Mouse (Mus musculus) naive thymus-derived CD4-positive, alpha-beta T cell, adult 2 months (primary cell): ENCODE results near the gene Wnt4.

Experiments used
- DNase-seq: peaks from one replicate; pipeline ENCODE4 v3.0.0-alpha.2; 2011; ENCODE audit warnings: low read depth

The Wnt4 gene

DNA sequence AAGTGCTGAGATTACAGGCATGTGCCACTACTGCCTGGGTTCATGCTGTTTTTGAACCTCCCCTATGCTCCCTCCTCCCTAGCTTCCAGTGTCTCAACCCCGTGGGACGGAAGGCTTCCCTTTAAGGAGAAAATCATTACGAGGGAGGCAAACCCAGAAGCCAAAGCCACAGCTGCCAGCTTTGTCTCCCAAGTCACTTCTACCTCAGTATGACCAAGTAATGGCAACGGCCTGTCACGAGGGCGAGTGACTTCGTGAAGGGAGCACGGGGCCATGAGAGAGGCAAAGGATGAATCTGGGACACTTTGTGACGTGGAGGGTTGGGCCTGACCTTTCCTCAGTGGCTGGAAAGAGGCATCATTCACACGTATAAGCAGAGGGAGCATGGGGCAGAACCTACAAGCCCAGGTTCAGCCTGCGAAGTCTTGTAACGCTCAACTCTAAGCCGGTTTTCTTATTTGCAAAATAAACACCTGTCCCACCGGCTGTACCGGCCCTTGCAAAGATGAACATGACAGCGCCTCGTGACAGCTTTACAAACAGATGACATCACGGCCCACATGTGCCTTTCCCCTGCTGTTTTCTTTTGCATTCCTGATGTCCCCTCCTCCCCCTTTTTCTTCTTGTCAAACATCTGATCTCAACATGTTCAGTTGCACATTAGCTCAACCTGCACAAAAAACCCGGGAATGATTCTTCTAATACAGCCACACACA lies 29.9 kb downstream of the Wnt4 start:
- DNase-seq = no peak

DNA sequence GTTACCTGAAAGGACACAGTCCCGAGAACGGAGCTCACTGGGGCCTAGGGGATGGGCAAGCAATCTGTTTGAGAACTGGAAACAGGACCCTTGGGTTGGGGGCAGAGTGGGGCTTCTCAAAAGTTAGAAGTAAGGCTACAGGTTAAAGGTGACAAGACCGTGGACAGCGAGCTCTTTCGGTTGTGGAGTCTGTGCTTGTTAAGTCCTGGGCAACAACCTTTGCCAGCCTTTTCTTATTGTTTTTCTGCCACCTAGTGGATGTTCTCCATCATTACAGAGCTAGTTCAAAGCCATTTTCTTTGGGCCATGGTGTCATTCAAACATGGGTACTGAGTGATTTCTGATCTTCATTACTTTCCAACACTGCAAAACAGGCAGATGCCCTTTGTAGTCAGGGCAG lies 31.1 kb downstream of the Wnt4 start:
- DNase-seq = peak; percentile 70

- DNase-seq = peak; percentile 65
Observed at GRCm38 (mm10) chr4:137313511-137313910, 36.2 kb downstream of the Wnt4 start.

GRCm38 (mm10) chr4:137314561-137314960 lies 37.3 kb downstream of the Wnt4 start:
- no peak for DNase-seq

DNA sequence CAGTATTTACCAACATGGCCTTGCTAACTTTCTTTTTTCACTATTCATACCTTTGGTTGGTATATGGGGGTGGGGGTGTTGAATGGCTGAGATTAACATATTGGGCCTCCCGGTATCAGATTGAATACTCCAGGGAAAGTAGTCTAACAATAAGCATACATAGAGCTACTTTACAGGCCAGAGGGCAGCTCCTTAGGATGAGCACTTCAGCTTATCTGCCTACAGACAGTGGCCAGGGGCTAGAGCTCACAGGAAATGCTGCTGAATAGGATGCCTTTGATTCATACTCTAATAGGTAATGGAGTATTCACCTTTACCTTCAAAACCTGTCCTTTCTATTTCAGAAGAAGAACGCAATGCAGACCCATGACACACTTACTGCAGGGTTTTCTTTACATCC lies 37.8 kb downstream of the Wnt4 start:
- no peak for DNase-seq

DNA sequence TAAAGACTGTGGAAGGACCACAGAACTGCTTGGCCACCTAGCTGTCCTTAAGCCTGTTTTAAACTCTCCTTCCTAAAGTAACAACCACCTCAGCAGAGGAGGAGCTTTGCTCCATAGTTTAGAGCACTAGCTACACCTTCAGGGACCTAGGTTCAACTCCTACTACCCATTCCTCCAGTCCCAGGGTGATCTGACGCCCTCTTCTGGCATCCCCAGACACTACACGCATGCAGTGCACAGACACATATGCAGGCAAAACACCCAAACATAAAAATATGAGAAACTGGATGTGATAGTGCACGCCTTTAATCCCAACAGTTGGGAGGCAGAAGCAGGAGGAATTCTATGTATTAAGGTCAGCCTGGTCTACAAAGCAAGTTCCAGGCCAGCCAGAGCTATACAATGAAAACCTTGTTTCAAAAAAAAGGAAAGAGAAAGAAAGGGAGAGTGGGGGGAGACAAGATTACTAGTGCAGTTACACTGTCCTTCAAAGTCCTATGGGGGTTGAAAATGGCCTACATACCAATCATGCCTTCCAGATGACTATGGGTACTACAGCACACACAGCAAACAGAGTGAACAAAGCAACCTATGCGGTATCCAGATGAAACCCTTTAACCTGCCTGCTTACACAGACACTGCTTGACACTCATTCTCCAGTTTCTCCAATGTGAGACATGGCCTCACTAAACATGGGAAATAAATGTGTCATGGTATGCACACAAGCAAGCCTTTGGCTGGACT lies 38.9 kb downstream of the Wnt4 start:
- no peak for DNase-seq

DNA sequence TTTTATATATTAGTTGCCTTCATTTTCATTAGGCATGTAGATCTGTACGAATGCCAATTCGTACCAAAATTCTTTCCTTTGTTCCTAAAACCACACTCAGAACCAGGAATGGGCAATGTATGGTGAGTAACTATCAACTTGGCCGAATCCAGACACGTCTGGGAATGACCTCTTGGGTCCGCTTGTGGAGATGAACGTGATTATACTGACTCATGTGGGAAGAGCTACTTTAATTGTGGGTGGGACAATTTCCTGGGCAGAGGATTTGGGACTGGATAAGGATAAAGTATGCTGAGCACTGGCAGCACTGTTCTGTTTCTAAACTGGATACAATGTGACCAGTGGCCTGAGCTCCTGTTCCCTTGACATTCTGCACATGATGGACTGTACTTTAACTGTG lies 47.6 kb downstream of the Wnt4 start:
- DNase-seq = no peak

GRCm38 (mm10) chr4:137326494-137326893 lies 49.2 kb downstream of the Wnt4 start:
- DNase-seq = no peak

GRCm38 (mm10) chr4:137332051-137332450 lies 54.8 kb downstream of the Wnt4 start:
- DNase-seq = no peak

- no peak for DNase-seq
Observed at GRCm38 (mm10) chr4:137336468-137336867, 59.2 kb downstream of the Wnt4 start.

- DNase-seq = no peak
Observed at GRCm38 (mm10) chr4:137339415-137339814, 62.1 kb downstream of the Wnt4 start.

DNA sequence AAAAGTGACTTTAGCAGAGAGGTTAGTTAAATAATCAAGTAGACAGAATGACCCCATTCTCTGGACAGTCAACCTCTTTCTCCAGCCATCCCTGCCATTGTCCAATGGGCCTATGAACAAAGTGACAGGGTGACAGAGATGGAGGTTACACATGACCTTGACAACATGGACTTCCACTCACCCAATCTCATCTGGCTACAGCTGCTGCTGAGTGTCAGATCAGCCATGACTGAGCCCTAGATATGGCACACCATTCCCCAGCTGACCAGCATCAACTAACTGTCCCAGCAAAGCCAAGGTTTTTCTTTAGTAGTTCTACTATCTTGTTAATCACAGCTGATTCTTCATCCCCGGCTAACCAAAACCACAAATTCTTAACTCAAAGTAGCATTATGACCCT lies 65.5 kb downstream of the Wnt4 start:
- no peak for DNase-seq

- peak; percentile 49 for DNase-seq
Observed at GRCm38 (mm10) chr4:137345112-137345511, 67.8 kb downstream of the Wnt4 start.

- peak; percentile 69 for DNase-seq
Observed at GRCm38 (mm10) chr4:137345790-137346189, 68.5 kb downstream of the Wnt4 start.
